Mouse (Mus musculus) small intestine, adult 2 months (tissue): ENCODE measurements around the gene Dop1a. TPM values are rescaled to one million over a fixed set of nuclear protein-coding genes. Genes with fewer than 3 reads are reported as not detected.

ENCODE experiments used
- H3K27ac ChIP-seq: fragments of 200-500 bp; 2 replicates; pipeline ENCODE4 v1.5.1; 2012; ENCODE audit warnings: low read depth, low read length, control low read depth, inconsistent platforms; ENCODE audit not compliant: insufficient read depth
- H3K27me3 ChIP-seq: fragments of 200-500 bp; 2 replicates; pipeline ENCODE4 v1.6.1; 2012; ENCODE audit warnings: mild to moderate bottlenecking, moderate library complexity, low read length, inconsistent platforms; ENCODE audit not compliant: control insufficient read depth, insufficient read depth
- H3K36me3 ChIP-seq: fragments of 200-500 bp; 2 replicates; pipeline ENCODE4 v1.6.1; 2012; ENCODE audit warnings: mild to moderate bottlenecking, low read length, control low read depth, inconsistent platforms; ENCODE audit not compliant: control insufficient read depth, insufficient read depth
- H3K4me1 ChIP-seq: fragments of 200-500 bp; 2 replicates; pipeline ENCODE4 v1.6.1; 2012; ENCODE audit warnings: low read length, inconsistent platforms, mixed read lengths; ENCODE audit not compliant: control insufficient read depth, insufficient read depth, insufficient read length
- H3K4me3 ChIP-seq: fragments of 200-500 bp; 2 replicates; pipeline ENCODE4 v1.5.1; 2012; ENCODE audit warnings: low read depth, mild to moderate bottlenecking, control low read depth, inconsistent platforms, low read length, moderate library complexity
- CTCF ChIP-seq: fragments of 200-500 bp; IDR thresholded peaks from 2 replicates; pipeline ENCODE4 v1.5.1; 2012; ENCODE audit warnings: low read depth, mild to moderate bottlenecking, control low read depth, inconsistent platforms, low read length, moderate library complexity, mixed read lengths; ENCODE audit not compliant: insufficient replicate concordance, insufficient read length; ENCODE audit errors: extremely low read depth
- POLR2A ChIP-seq: fragments of 200-500 bp; IDR thresholded peaks from 2 replicates; pipeline ENCODE4 v1.6.1; 2012; ENCODE audit warnings: low read depth, mild to moderate bottlenecking, control low read depth, inconsistent platforms, low read length, moderate library complexity
- WGBS: fragments of 180-500 bp; shearing (Covaris S2); methylation state at CpG from one replicate; pipeline ENCODE4 v1.1.7; 2018; 5-methylcytosine and 5-hydroxymethylcytosine counted together
- polyA plus RNA-seq: library from polyadenylated mRNA; depleted of rRNA; stranded (reverse); fragments of >200 nt; gene quantifications from 2 replicates; pipeline ENCODE4 v1.2.3, GENCODE M21; 2012

Gene Dop1a
- polyA plus RNA-seq, 1 experiment: 5.1 TPM

DNA sequence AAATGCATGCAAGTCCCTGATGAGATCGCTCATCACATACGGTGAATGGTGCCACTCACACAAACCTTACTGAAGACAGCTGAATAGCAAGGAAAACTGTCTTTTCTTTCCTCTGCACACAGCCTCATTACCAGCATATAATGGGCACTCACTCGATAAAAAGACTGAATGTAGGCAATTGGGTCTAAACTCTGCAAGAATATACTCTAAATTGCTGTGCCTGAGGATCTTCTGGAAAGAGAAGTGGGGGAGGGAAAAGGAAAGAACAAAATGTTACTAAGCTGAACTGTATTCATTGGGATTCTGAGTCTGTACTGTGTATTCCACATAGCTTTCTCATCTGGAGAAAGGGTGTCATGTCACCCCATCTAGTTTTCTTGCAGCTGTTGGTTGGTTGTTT is 76.5 kb downstream of the Dop1a start:
- TF ChIP-seq CTCF (no peak), POLR2A (no peak)
- peaks cover 44% of the 10 kb centered on the region for H3K36me3 ChIP-seq
- H3K27ac ChIP-seq: no peak overlapping the region
- H3K4me3 ChIP-seq: no peak overlapping the region
- no peaks in the 10 kb centered on the region for H3K4me1 ChIP-seq
- WGBS: 97% methylated on average over 3 of the region's 3 CpGs
- H3K27me3 ChIP-seq: no peaks in the 10 kb centered on the region

GRCm38 (mm10) chr9:86544559-86544958 is 77.6 kb downstream of the Dop1a start:
- H3K36me3 ChIP-seq: peaks cover 52% of the 10 kb centered on the region
- WGBS: 73% methylated on average over 1 of the region's 1 CpGs
- no peak overlapping the region for H3K4me3 ChIP-seq

GRCm38 (mm10) chr9:86549637-86550162 is 82.7 kb downstream of the Dop1a start:
- Histone ChIP-seq H3K27me3 (no peaks in the 10 kb centered on the region), H3K4me1 (no peaks in the 10 kb centered on the region), H3K27ac (no peak overlapping the region), H3K36me3 (peaks cover 58% of the 10 kb centered on the region), H3K4me3 (no peak overlapping the region)
- whole genome bisulfite sequencing: 87% methylated on average over 5 of the region's 5 CpGs
- no peak for TF ChIP-seq POLR2A

More at GRCm38 (mm10) chr9:86544559-86544958, 77.6 kb downstream of the Dop1a start:
- Histone ChIP-seq H3K4me1 (no peaks in the 10 kb centered on the region), H3K27ac (no peak overlapping the region), H3K27me3 (no peaks in the 10 kb centered on the region)
- TF ChIP-seq CTCF (no peak), POLR2A (no peak)

- WGBS: 94% methylated on average over 3 of the region's 3 CpGs
- H3K4me3 ChIP-seq: no peak overlapping the region
- H3K27ac ChIP-seq: no peak overlapping the region
- no peak for TF ChIP-seq POLR2A
- TF ChIP-seq CTCF: no peak
- H3K4me1 ChIP-seq: no peaks in the 10 kb centered on the region
- H3K27me3 ChIP-seq: no peaks in the 10 kb centered on the region
- peaks cover 57% of the 10 kb centered on the region for H3K36me3 ChIP-seq
Measured at GRCm38 (mm10) chr9:86550717-86551116, 83.8 kb downstream of the Dop1a start.

DNA sequence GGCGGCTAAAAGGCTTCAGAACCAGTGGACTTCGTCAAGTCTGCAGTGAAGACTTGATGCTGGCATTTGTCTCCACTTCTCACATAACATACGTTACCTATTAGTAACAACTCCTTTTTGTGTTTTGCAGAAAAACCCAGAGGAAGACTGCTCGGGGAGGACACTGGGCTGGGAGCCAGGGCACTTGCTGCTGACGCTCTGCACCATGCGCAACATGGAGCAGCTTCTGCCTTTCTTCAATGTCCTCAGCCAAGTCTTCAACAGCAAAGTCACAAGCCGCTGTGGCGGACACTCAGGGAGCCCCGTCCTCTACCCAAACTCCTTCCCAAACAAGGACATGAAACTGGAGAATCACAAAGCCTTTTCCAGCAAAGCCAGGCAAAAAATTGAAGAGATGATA is 86.9 kb downstream of the Dop1a start:
- Histone ChIP-seq H3K27ac (no peak overlapping the region), H3K4me3 (no peak overlapping the region), H3K27me3 (no peaks in the 10 kb centered on the region), H3K4me1 (no peaks in the 10 kb centered on the region), H3K36me3 (peaks cover 62% of the 10 kb centered on the region)
- TF ChIP-seq POLR2A (no peak), CTCF (no peak)
- 87% methylated on average over 9 of the region's 9 CpGs for WGBS

DNA sequence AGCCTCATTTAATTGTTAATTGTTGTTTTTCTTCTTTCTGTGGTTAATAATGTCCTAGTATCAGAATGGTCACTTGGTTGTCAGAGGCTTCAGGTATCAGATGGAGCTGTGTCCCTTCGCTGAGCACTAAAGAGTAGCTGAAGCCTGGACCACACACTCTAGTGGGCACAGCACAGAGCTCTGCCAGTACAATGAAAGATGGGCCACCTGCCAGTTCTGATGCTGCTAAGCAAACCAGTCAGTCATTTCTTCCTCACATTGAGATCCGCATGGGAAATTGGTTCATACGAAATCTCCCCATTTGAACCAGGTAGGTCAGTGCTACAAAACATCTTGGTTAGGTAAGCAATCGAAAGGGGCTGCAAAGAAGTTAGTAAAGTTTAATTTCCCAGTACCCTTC is 87.7 kb downstream of the Dop1a start:
- H3K4me1 ChIP-seq: no peaks in the 10 kb centered on the region
- WGBS: 89% methylated on average over 4 of the region's 4 CpGs
- H3K27ac ChIP-seq: no peak overlapping the region
- no peak overlapping the region for H3K4me3 ChIP-seq
- H3K36me3 ChIP-seq: peaks cover 64% of the 10 kb centered on the region
- no peaks in the 10 kb centered on the region for H3K27me3 ChIP-seq
- TF ChIP-seq POLR2A (no peak), CTCF (no peak)

DNA sequence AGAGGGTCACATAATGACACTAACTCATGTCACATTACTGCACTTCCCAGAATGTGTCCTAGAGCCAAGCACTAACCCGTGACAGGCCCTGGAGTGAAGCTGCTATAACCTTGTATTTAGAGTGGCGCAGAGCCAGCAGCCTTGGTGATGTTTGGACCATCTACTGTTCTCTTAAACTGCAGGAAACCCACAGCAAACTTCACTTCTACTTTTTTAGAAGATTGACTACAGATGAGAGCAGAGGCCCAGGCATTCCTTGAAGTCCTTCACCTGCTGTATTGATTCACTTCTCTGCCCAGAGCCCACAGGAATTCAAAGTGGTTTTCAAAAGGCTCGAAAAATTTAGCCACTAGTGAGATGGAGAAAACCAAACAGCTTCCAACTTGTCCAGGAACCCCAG is 93.6 kb downstream of the Dop1a start:
- TF ChIP-seq POLR2A (no peak), CTCF (no peak)
- Histone ChIP-seq H3K4me1 (no peaks in the 10 kb centered on the region), H3K4me3 (no peak overlapping the region), H3K27ac (no peak overlapping the region), H3K36me3 (peaks cover 77% of the 10 kb centered on the region), H3K27me3 (no peaks in the 10 kb centered on the region)
- 73% methylated on average over 3 of the region's 3 CpGs for WGBS

- H3K4me1 ChIP-seq: peaks cover 13% of the 10 kb centered on the region
- no peak for TF ChIP-seq CTCF
- no peak for TF ChIP-seq POLR2A
- 32% methylated on average over 3 of the region's 3 CpGs for WGBS
- peak overlapping the region; percentile 4; the same call in 1 of the 2 replicates for H3K4me3 ChIP-seq
- peak overlapping the region; percentile 60 for H3K27ac ChIP-seq
- peaks cover 28% of the 10 kb centered on the region for H3K36me3 ChIP-seq
- no peaks in the 10 kb centered on the region for H3K27me3 ChIP-seq
Measured at GRCm38 (mm10) chr9:86569314-86569910, 102.5 kb downstream of the Dop1a start.
